Mouse (Mus musculus) neural tube, embryonic 13.5 days (tissue): ENCODE measurements around the gene Cdkl5. TPM values are rescaled to one million over a fixed set of nuclear protein-coding genes. Genes with fewer than 3 reads are reported as not detected.

Experiments used
- ATAC-seq: fragments of 200-750 bp; cut with Nextera tagmentation; 2 replicates; pipeline ENCODE4 v1.8.0; 2017; ENCODE audit warnings: low read depth, mild to moderate bottlenecking, moderate TSS enrichment, moderate library complexity
- H3K27ac ChIP-seq: fragments of 300-500 bp; sonication (generic); replicated peaks from 2 replicates; pipeline ENCODE4 v1.5.1; 2015; ENCODE audit warnings: moderate library complexity, mild to moderate bottlenecking, inconsistent platforms
- H3K27me3 ChIP-seq: fragments of 300-500 bp; sonication (generic); 2 replicates; pipeline ENCODE4 v1.6.1; 2015; ENCODE audit warnings: mild to moderate bottlenecking, inconsistent platforms
- H3K36me3 ChIP-seq: fragments of 300-500 bp; sonication (generic); 2 replicates; pipeline ENCODE4 v1.6.1; 2015; ENCODE audit warnings: mild to moderate bottlenecking, inconsistent platforms
- H3K4me1 ChIP-seq: fragments of 300-500 bp; sonication (generic); replicated peaks from 2 replicates; pipeline ENCODE4 v1.6.1; 2015; ENCODE audit warnings: inconsistent platforms
- H3K4me2 ChIP-seq: fragments of 300-500 bp; sonication (generic); 2 replicates; pipeline ENCODE4 v1.6.1; 2015; ENCODE audit warnings: inconsistent platforms, mild to moderate bottlenecking, moderate library complexity
- H3K4me3 ChIP-seq: fragments of 300-500 bp; sonication (generic); 2 replicates; pipeline ENCODE4 v1.5.1; 2015; ENCODE audit warnings: mild to moderate bottlenecking, inconsistent platforms
- H3K9ac ChIP-seq: fragments of 300-500 bp; sonication (generic); 2 replicates; pipeline ENCODE4 v1.6.1; 2015; ENCODE audit warnings: moderate library complexity, mild to moderate bottlenecking, inconsistent platforms
- H3K9me3 ChIP-seq: fragments of 300-500 bp; sonication (generic); 2 replicates; pipeline ENCODE4 v1.6.1; 2016; ENCODE audit warnings: inconsistent platforms
- WGBS: fragments of 180-500 bp; shearing (Covaris S2); methylation state at CpG from one replicate; pipeline ENCODE4 v1.1.7; 2015; 5-methylcytosine and 5-hydroxymethylcytosine counted together
- polyA plus RNA-seq: library from polyadenylated mRNA; unstranded; fragments of >200 nt; fragmentation: Nextera tagmentation; extraction: Ambion mirVana; gene quantifications from 2 replicates; pipeline ENCODE4 v1.2.1, GENCODE M21; 2015

Cdkl5 gene
- polyA plus RNA-seq, 1 experiment from 2014 or later: 3.2 TPM

GRCm38 (mm10) chrX:160905041-160905678 is 89.3 kb downstream of the Cdkl5 start:
- ATAC-seq: no peak
- 84% methylated on average over 2 of the region's 2 CpGs for WGBS
- H3K9ac ChIP-seq: no peak overlapping the region

GRCm38 (mm10) chrX:160901118-160901517 is 93.4 kb downstream of the Cdkl5 start:
- Histone ChIP-seq H3K27me3 (peaks cover 56% of the 10 kb centered on the region), H3K4me3 (no peak overlapping the region), H3K9me3 (no peaks in the 10 kb centered on the region), H3K27ac (no peak overlapping the region), H3K9ac (no peak overlapping the region), H3K4me1 (no peaks in the 10 kb centered on the region), H3K36me3 (no peaks in the 10 kb centered on the region), H3K4me2 (no peak overlapping the region)
- 96% methylated on average over 2 of the region's 2 CpGs for WGBS
- ATAC-seq: no peak

More at GRCm38 (mm10) chrX:160905041-160905678, 89.3 kb downstream of the Cdkl5 start:
- H3K9me3 ChIP-seq: no peaks in the 10 kb centered on the region
- no peak overlapping the region for H3K4me3 ChIP-seq
- no peak overlapping the region for H3K27ac ChIP-seq
- no peak overlapping the region for H3K4me2 ChIP-seq
- no peaks in the 10 kb centered on the region for H3K4me1 ChIP-seq
- peaks cover 60% of the 10 kb centered on the region for H3K27me3 ChIP-seq
- no peaks in the 10 kb centered on the region for H3K36me3 ChIP-seq

GRCm38 (mm10) chrX:160892077-160892476 is 102.4 kb downstream of the Cdkl5 start:
- Histone ChIP-seq H3K4me2 (no peak overlapping the region), H3K4me1 (no peaks in the 10 kb centered on the region), H3K4me3 (no peak overlapping the region), H3K36me3 (no peaks in the 10 kb centered on the region), H3K9ac (no peak overlapping the region), H3K9me3 (no peaks in the 10 kb centered on the region), H3K27me3 (peaks cover 43% of the 10 kb centered on the region), H3K27ac (no peak overlapping the region)
- no peak for ATAC-seq
- 47% methylated on average over 1 of the region's 1 CpGs for WGBS

GRCm38 (mm10) chrX:160886301-160886700 is 108.2 kb downstream of the Cdkl5 start:
- WGBS: 73% methylated on average over 2 of the region's 2 CpGs
- Histone ChIP-seq H3K4me1 (no peaks in the 10 kb centered on the region), H3K36me3 (no peaks in the 10 kb centered on the region), H3K27ac (no peak overlapping the region), H3K4me3 (no peak overlapping the region), H3K9me3 (no peaks in the 10 kb centered on the region), H3K9ac (no peak overlapping the region), H3K27me3 (peaks cover 44% of the 10 kb centered on the region), H3K4me2 (no peak overlapping the region)
- no peak for ATAC-seq

GRCm38 (mm10) chrX:160866576-160866975 is 127.9 kb downstream of the Cdkl5 start:
- WGBS: 92% methylated on average over 4 of the region's 4 CpGs
- ATAC-seq: no peak
- H3K9ac ChIP-seq: no peak overlapping the region
- H3K36me3 ChIP-seq: no peaks in the 10 kb centered on the region
- H3K27ac ChIP-seq: no peak overlapping the region
- no peak overlapping the region for H3K4me3 ChIP-seq
- no peaks in the 10 kb centered on the region for H3K9me3 ChIP-seq
- H3K4me2 ChIP-seq: no peak overlapping the region
- H3K4me1 ChIP-seq: no peaks in the 10 kb centered on the region; the same call in 1 of the 2 replicates
- peaks cover 61% of the 10 kb centered on the region for H3K27me3 ChIP-seq

GRCm38 (mm10) chrX:160865022-160865421 is 129.5 kb downstream of the Cdkl5 start:
- no peaks in the 10 kb centered on the region; the same call in 1 of the 2 replicates for H3K4me1 ChIP-seq
- H3K36me3 ChIP-seq: no peaks in the 10 kb centered on the region
- H3K4me3 ChIP-seq: no peak overlapping the region
- no peak for ATAC-seq
- no peak overlapping the region for H3K27ac ChIP-seq
- H3K9ac ChIP-seq: no peak overlapping the region
- WGBS: 62% methylated on average over 4 of the region's 4 CpGs
- H3K27me3 ChIP-seq: peaks cover 56% of the 10 kb centered on the region
- no peaks in the 10 kb centered on the region for H3K9me3 ChIP-seq
- no peak overlapping the region for H3K4me2 ChIP-seq

GRCm38 (mm10) chrX:160863689-160864383 is 130.7 kb downstream of the Cdkl5 start:
- no peaks in the 10 kb centered on the region for H3K9me3 ChIP-seq
- 66% methylated on average over 4 of the region's 4 CpGs for WGBS
- no peaks in the 10 kb centered on the region; the same call in 1 of the 2 replicates for H3K4me1 ChIP-seq
- no peaks in the 10 kb centered on the region for H3K36me3 ChIP-seq
- no peak overlapping the region for H3K4me2 ChIP-seq
- no peak for ATAC-seq
- no peak overlapping the region for H3K4me3 ChIP-seq
- no peak overlapping the region for H3K27ac ChIP-seq
- H3K9ac ChIP-seq: no peak overlapping the region
- peaks cover 53% of the 10 kb centered on the region for H3K27me3 ChIP-seq

- no peak for ATAC-seq
- no peak overlapping the region for H3K4me3 ChIP-seq
- H3K4me2 ChIP-seq: no peak overlapping the region
- 86% methylated on average over 7 of the region's 7 CpGs for WGBS
- no peaks in the 10 kb centered on the region for H3K9me3 ChIP-seq
- no peak overlapping the region for H3K27ac ChIP-seq
- H3K27me3 ChIP-seq: peaks cover 62% of the 10 kb centered on the region
- no peaks in the 10 kb centered on the region; the same call in 1 of the 2 replicates for H3K36me3 ChIP-seq
- no peaks in the 10 kb centered on the region for H3K4me1 ChIP-seq
- no peak overlapping the region for H3K9ac ChIP-seq
These were observed 186.3 kb downstream of the Cdkl5 start for GRCm38 (mm10) chrX:160808226-160808625.

- Histone ChIP-seq H3K4me2 (no peak overlapping the region), H3K27me3 (peaks cover 74% of the 10 kb centered on the region), H3K4me1 (no peaks in the 10 kb centered on the region), H3K9me3 (no peaks in the 10 kb centered on the region), H3K27ac (no peak overlapping the region), H3K9ac (no peak overlapping the region), H3K36me3 (no peaks in the 10 kb centered on the region; the same call in 1 of the 2 replicates), H3K4me3 (no peak overlapping the region)
- 80% methylated on average over 4 of the region's 4 CpGs for WGBS
- no peak for ATAC-seq
These were observed 189.9 kb downstream of the Cdkl5 start for GRCm38 (mm10) chrX:160804409-160805150.

GRCm38 (mm10) chrX:160794920-160795319 is 199.6 kb downstream of the Cdkl5 start:
- H3K4me2 ChIP-seq: no peak overlapping the region
- no peaks in the 10 kb centered on the region for H3K9me3 ChIP-seq
- H3K36me3 ChIP-seq: no peaks in the 10 kb centered on the region
- H3K9ac ChIP-seq: no peak overlapping the region
- peaks cover 42% of the 10 kb centered on the region for H3K27me3 ChIP-seq
- ATAC-seq: no peak
- H3K4me1 ChIP-seq: no peaks in the 10 kb centered on the region
- WGBS: 73% methylated on average over 4 of the region's 4 CpGs
- H3K27ac ChIP-seq: no peak overlapping the region
- no peak overlapping the region for H3K4me3 ChIP-seq

- no peak for ATAC-seq
- H3K4me2 ChIP-seq: no peak overlapping the region
- no peaks in the 10 kb centered on the region for H3K9me3 ChIP-seq
- no peaks in the 10 kb centered on the region for H3K4me1 ChIP-seq
- 76% methylated on average over 5 of the region's 5 CpGs for WGBS
- peaks cover 28% of the 10 kb centered on the region for H3K27me3 ChIP-seq
- no peak overlapping the region for H3K9ac ChIP-seq
- H3K4me3 ChIP-seq: no peak overlapping the region
- H3K27ac ChIP-seq: no peak overlapping the region
- H3K36me3 ChIP-seq: no peaks in the 10 kb centered on the region
These were observed 212.2 kb downstream of the Cdkl5 start for GRCm38 (mm10) chrX:160782276-160782675.

- H3K9ac ChIP-seq: no peak overlapping the region
- H3K4me2 ChIP-seq: no peak overlapping the region
- no peaks in the 10 kb centered on the region for H3K4me1 ChIP-seq
- no peaks in the 10 kb centered on the region for H3K36me3 ChIP-seq
- ATAC-seq: no peak
- peaks cover 47% of the 10 kb centered on the region for H3K27me3 ChIP-seq
- no peak overlapping the region for H3K4me3 ChIP-seq
- H3K9me3 ChIP-seq: no peaks in the 10 kb centered on the region
- WGBS: 37% methylated on average over 1 of the region's 1 CpGs
- H3K27ac ChIP-seq: no peak overlapping the region
These were observed 221.5 kb downstream of the Cdkl5 start for GRCm38 (mm10) chrX:160773033-160773432.
